ENCODE assay signal across 10 mouse cellular contexts in genomic region chr3:100438461-100439002, GRCm38 (mm10). TPM values are rescaled to one million over a fixed set of nuclear protein-coding genes. Genes with fewer than 3 reads are reported as not detected.
DNase-seq lines count a peak whose midpoint lies in the region; ATAC-seq and TF ChIP-seq lines count a peak whose summit lies in the region.
"Had no signal": no experiment of that assay in that cellular context is flagged by ENCODE, and none has a peak within 500 bp of the region (broad histone marks: within the 10 kb centered on the region; RNA-seq: fewer than 3 reads in every experiment).

No protein-coding gene starts in this region.

- no peak overlapping the region for H3K4me2 ChIP-seq in lung, embryonic 14.5 days
- no peak overlapping the region for H3K4me2 ChIP-seq in limb, embryonic 13.5 days (replicated peaks)
- H3K4me2 ChIP-seq: hindbrain, embryonic 13.5 days had no signal

- no peak overlapping the region for H3K4me3 ChIP-seq in lung, embryonic 14.5 days (ENCODE audit: low read depth, low read length)
- H3K4me3 ChIP-seq in lung, adult 2 months (replicated peaks; ENCODE audit: extremely low read depth, low read depth, low read length), result no peak overlapping the region
- no peak overlapping the region for H3K4me3 ChIP-seq in limb, embryonic 13.5 days
- H3K4me3 ChIP-seq: hindbrain, embryonic 13.5 days had no signal

- 63% methylated on average over 4 of the region's 4 CpGs for WGBS in lung, embryonic 14.5 days
- 63% methylated on average over 4 of the region's 4 CpGs for WGBS in lung, adult 2 months
- 68% methylated on average over 4 of the region's 4 CpGs for WGBS in limb, embryonic 13.5 days

- no peak for TF ChIP-seq POLR2A in lung, adult 2 months (IDR thresholded peaks at IDR 0.05; ENCODE audit: borderline replicate concordance, extremely low read depth, low read depth, low read length)

- no peak for TF ChIP-seq CTCF in lung, embryonic 14.5 days (IDR thresholded peaks at IDR 0.05; ENCODE audit: low read depth)
- no peak for TF ChIP-seq CTCF in lung, adult 2 months (IDR thresholded peaks at IDR 0.05; ENCODE audit: insufficient read depth, low read length)

- no peak overlapping the region; the same call in 1 of the 2 replicates for H3K27ac ChIP-seq in lung, embryonic 14.5 days (ENCODE audit: low read depth)
- no peak overlapping the region for H3K27ac ChIP-seq in limb, embryonic 13.5 days
- H3K27ac ChIP-seq: hindbrain, embryonic 13.5 days had no signal

- no peaks in the 10 kb centered on the region for H3K36me3 ChIP-seq in lung, embryonic 14.5 days (ENCODE audit: insufficient read depth)
- H3K36me3 ChIP-seq in limb, embryonic 13.5 days, result no peaks in the 10 kb centered on the region
- H3K36me3 ChIP-seq: hindbrain, embryonic 13.5 days had no signal

- no peak for DNase-seq in lung, embryonic 14.5 days
- DNase-seq in lung, adult 2 months, result no peak
- peak; percentile 97 for DNase-seq in c-Kit-positive CD71-positive TER-119-positive erythroid progenitor cells, embryonic 14.5 days (ENCODE audit: low spot score)
- peak; percentile 65 to 82 for DNase-seq in spleen, postnatal 36 days (ENCODE audit: low spot score in 2 of 2)
- DNase-seq in embryo, embryonic 10 days (ENCODE audit: low spot score), result no peak
- DNase-seq: cerebellum, adult 11-12 months; thymus, postnatal 4 days had no signal

- no peak overlapping the region for H3K9ac ChIP-seq in lung, embryonic 14.5 days
- H3K9ac ChIP-seq in limb, embryonic 13.5 days, result no peak overlapping the region
- H3K9ac ChIP-seq: hindbrain, embryonic 13.5 days had no signal

- H3K27me3 ChIP-seq in lung, embryonic 14.5 days (ENCODE audit: insufficient read depth, low read length), result no peaks in the 10 kb centered on the region
- H3K27me3 ChIP-seq in limb, embryonic 13.5 days, result no peaks in the 10 kb centered on the region
- H3K27me3 ChIP-seq: hindbrain, embryonic 13.5 days had no signal

- H3K9me3 ChIP-seq in lung, embryonic 14.5 days (ENCODE audit: low read depth, low read length), result no peaks in the 10 kb centered on the region
- H3K9me3 ChIP-seq in limb, embryonic 13.5 days, result no peaks in the 10 kb centered on the region
- H3K9me3 ChIP-seq: hindbrain, embryonic 13.5 days had no signal

- H3K4me1 ChIP-seq in lung, embryonic 14.5 days (ENCODE audit: insufficient read depth), result 0 out of 2 replicates have a peak, but pooled peaks cover 5% of the 10 kb centered on the region
- no peaks in the 10 kb centered on the region for H3K4me1 ChIP-seq in lung, adult 2 months (ENCODE audit: control insufficient read depth, insufficient read depth, low read length)
- peaks cover 13% of the 10 kb centered on the region for H3K4me1 ChIP-seq in limb, embryonic 13.5 days
- H3K4me1 ChIP-seq: hindbrain, embryonic 13.5 days had no signal

- ATAC-seq in lung, embryonic 14.5 days (ENCODE audit: insufficient read depth), result peak; percentile 75
- peak; percentile 40; the same call in 1 of the 2 replicates for ATAC-seq in limb, embryonic 13.5 days (ENCODE audit: low FRiP score, low read depth)
- ATAC-seq in inflammation-experienced regulatory T-cells, adult 6 months, result no peak

RNA-seq across cellular contexts. Expression of gene Tent5c, which starts 50.6 kb away (rescaled TPM):
- 6.9 and 8.7 TPM in 2 replicates for polyA plus RNA-seq in lung, embryonic 14.5 days (2014; fragmentation: Nextera tagmentation; extraction: Ambion mirVana)
- 11.4 and 12.1 TPM in 2 replicates for polyA plus RNA-seq in lung, adult 2 months (2012; rRNA removed)
- 5.8 and 6.7 TPM in 2 replicates for polyA plus RNA-seq in limb, embryonic 13.5 days (2015; fragmentation: Nextera tagmentation; extraction: Ambion mirVana)
- polyA plus RNA-seq in inflammation-experienced regulatory T-cells, adult 6 months (2017; shearing (Covaris generic)), result 10 to 100 TPM; 17.9 to 43.9 (median 38.3) TPM

Comparison
In these comparisons a context has a peak if more than half of its experiments do, and no peak if none do; other contexts are left out.
1. DNase-seq: peak in c-Kit-positive CD71-positive TER-119-positive erythroid progenitor cells, embryonic 14.5 days (single experiment) and spleen, postnatal 36 days (2 of 2); none in lung, embryonic 14.5 days (single experiment), lung, adult 2 months (single experiment) and embryo, embryonic 10 days (single experiment).